Mouse (Mus musculus) heart, adult 9 months (tissue): ENCODE results near the gene Tbx18.
A peak's percentile ranks its signal among the peaks of the same experiment; 100 is the strongest.

Experiments used
- DNase-seq, 2 experiments: peaks; one replicate each; pipeline ENCODE4 v3.0.0; 2022; ENCODE audit warnings: low spot score in 2 of 2

Gene Tbx18

DNA sequence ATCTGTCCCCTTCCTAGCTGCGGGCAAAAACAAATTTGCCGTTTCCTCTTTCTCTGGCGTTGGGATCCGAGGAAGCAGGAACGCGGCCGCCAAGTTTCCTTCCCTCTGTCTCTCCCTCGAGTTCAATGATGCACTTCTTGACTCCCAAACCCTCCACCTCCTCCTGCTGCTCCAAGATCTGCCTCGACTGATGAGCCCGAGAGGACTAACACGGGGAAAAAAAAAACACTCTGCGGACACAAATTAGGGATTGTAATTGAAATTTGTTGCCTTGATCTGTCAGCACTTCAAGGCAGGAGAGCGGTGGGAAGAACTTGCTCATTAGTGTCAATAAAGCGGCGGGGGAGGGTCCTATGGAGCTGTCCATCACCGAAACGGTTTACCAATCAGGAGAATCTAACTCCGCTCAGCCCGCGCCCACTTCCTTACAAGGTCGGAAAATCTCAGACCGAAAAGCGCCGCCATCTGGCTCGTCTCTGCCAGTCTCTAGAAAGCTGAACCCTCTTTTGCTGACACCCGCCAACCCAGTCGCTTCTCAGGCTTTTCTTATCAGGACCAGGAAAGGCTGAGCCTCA, at the start of gene Tbx18:
Tbx18 (minus strand) TSS at position 300 of the 575 bp plus-strand sequence.
- DNase-seq = peak; percentile 84 to 90

DNA sequence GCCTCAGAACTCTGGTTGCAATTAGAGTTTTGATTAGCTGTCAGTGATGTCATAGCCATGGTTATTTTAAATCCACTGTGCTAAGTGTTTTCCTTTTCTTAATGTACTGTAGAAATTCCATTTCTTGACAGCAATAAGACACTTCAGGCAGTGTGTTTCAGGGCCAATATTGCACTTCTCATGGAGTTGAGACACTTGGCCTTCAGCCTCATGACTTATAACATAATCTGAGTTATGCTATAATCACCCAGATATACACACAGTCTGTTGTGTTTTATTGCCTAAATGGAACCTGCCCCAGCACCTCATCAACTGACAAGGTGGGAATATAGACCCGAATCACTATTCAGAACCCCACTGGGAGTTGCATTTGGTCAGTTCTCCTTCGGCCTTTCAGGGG, 42.9 kb upstream of the Tbx18 start:
- DNase-seq = no peak

DNA sequence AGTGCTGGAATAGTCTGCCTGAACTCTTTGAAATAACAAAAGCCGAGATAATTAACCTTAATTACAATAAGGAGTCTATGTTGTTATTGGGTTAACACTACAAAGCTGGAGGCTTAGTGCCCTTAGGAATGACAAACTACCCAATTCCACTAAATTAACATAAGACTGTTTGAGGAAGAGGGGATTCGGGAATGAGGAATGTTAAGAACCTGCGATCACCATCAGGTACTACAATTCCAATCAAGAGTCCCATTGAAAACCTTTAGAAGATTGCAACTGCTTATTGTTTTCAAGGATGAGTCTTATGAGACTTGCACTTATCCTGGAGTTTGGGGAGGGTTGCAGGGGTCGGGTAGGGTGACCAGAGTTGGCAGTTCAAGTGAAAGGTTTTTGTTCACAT, 24.6 kb upstream of the Tbx18 start:
- no peak for DNase-seq

DNA sequence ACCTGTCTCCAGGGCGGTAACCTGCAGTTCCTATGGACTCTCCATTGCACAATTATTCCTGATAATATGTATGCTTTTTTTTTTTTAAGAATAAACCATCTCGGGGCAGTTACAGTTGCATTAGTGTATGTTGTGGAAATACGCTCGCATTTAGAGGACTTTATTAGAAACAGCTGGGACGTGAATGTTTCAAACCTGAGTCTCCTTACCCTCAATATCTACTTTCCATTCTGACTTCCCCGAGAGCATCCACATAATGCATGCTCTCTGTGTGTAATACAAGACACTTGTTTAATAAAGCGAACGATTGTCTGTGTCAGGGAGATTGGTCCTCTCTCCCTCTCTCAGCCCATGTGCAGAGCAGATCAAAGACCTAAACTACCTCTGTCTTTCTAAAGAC, 10.5 kb upstream of the Tbx18 start:
- DNase-seq = no peak

DNA sequence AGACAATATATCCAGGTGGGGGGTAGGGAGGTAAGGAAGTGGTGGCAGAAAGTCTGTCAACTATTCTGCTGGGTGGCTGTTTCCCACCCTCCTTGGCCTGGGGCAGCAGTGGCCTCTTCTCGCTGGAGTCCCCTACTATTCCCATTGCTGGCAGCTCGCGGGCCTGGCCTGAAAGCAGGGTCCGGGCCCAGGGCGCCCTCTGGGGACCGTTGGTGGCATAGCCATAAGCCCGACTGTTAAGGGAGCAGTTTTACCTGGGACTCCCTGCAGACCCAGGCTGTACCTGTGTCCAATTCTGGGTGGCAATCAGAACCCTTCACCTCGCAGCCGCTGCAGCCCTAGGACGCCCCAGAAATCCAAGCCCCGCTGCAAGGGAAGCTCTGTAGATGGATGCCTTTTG, 9.6 kb upstream of the Tbx18 start:
- DNase-seq = peak; percentile 38 to 50

DNA sequence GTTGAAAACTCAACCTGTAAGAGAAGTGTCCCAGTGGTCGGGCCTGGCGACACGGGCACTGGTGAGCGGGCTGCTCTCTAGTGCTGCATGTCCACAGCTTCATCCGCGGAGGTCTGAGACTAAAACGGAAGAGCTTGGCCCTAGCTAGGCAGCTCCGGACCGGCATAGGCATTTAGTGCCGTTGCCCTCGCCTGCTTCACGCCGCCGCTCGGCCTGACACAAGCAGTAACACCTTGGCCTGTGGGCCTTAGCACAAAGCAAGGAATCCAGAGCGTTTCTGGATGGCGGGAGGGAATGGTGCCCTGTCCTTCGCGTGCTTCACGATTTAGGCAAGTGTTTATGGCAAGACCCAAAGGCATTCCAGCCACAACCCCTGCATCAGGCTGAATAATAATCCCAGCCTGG, 9.2 kb upstream of the Tbx18 start:
- no peak for DNase-seq

DNA sequence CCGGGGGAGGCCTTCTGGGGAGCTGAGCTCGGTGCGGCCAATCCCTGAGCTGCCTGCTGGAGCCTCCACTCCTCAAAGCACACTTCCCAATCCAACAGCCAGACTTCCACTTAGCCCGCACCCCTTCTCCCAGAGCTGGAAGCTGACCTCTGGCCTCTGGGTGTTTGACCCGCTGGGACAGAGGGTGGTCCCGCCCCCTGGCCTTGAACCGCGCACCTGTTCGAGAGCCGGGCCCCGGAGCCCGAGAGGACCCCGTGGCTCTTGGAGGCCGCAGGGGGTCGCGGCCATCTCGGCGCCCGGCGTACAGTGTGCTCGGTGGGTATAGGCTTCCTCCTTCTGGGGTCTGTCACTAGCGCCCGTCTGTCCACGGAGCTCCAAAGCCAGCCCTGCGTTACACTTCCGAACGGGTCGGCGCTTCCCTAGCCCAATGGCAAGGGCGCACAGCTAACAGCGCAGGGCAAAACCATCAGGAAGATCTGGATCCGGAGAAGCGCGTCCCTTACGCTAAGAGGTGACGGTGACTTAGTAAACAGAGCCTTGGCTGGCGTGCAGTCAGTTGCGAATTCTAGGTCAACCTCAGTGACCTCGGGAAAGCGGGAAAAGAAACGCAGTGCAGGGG, 8.6 kb upstream of the Tbx18 start:
- no peak for DNase-seq

DNA sequence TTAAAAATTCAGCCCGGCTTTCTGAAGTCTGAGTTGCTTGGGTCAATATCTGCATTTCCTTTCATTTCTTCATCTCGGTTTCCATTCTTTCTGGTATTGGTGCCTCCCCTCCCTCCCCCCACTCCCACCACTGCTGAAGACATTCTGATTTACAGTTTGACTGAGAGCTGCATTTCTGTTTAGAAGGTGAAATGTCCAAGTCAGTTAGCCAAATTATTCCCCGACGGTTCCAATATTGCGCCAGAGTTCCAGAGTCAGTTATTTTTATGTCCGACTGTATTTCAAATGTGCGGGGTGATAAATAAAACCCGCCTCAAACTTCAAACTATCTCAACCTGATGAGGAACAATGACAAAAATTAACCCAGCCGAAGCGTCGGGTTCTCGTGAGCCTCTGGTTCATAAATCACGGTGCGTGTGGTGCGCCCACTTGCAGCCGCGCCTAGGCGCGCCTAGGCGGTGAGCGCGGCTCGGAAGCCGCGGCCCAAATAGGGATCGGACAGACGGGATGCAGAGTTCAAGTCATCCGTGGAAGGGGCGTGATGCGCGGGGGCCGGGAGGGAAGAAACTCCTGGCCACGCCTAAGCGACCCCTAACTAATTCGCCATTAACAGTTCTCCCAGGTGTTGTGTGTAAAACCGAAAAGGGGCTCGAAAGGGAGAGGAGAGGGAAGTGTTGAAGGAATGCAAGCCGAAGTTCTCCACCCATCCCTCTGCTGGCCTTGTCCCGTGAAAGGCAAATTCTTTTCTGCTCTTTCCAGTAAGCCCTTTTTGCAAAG, 7.9 kb upstream of the Tbx18 start:
- DNase-seq = no peak

DNA sequence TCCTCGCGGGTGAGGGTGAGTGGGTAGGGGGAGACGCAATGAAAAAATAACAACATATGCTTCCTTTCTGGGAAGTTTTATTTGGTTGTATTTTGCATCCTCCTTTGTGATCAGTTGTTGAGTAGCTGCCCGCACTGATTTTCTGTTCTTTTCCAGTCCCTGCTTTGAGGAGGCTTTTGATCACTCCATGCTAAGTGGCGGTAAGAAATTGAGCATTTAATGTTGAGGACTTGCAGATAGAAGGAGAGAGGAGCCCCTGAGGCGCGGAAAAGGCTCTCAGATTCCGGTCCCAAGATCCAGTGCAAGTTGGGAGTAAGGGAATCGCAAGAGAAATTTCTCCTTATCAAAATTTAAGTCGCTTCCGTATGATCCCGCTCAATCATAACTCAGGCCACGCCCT, 7.1 kb upstream of the Tbx18 start:
- DNase-seq = no peak

DNA sequence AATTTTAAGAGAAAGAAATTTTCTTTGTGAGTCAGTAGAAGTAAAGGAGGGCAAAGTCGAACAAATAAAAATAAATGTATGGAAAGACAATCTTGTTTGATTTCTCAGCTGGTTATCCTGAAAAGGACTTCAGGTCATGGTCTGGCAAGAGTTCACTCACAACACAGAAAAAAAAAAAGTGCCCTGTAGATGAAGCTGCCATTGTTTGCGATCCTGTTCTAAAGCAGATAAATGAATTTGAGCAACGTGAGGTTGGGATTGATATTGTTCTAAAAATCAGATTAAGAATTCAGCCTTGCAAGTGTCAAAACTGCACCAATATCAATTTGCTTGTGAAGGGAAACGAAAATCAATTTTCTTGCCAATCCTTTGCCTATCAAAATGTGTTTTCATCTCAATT, 6.2 kb upstream of the Tbx18 start:
- DNase-seq = no peak

DNA sequence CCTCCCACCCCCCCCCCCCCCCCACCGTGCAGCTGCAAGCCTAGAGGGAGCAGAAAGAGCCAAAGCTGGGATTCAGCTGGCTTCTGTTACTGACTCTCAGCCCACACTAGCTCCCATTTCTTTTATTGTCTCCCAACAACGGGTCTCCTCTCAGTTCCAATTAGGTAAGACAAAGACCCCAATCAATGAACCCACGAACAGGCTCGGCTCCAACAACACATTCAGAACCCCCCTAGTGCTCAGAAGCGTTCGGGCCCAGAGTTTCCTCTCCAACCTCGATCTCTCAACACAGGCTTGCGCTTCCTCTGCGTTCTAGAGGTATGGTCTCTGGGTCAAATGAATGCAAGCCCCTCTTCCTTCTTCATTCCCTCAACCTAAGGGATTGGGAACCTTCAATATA, 4.0 kb upstream of the Tbx18 start:
- no peak for DNase-seq

DNA sequence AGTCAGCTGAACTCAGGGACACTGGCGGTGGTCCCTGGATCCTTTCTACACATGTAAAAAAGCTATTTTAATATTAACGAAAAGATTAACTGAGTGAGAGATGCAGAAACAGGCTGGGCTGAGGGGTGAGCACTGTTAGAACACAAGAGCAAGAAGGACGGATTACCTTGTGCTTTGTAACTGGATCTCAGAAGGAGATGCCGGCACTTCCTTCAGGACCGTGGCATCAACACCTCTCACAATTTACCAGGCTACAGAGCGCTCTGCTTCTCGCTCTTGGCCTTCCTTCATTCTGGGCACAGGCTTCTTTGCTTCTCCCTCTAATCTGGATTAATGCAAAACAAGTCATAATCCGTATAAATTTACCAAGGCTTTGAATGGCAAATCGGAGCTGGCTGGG, 3.6 kb upstream of the Tbx18 start:
- no peak for DNase-seq

DNA sequence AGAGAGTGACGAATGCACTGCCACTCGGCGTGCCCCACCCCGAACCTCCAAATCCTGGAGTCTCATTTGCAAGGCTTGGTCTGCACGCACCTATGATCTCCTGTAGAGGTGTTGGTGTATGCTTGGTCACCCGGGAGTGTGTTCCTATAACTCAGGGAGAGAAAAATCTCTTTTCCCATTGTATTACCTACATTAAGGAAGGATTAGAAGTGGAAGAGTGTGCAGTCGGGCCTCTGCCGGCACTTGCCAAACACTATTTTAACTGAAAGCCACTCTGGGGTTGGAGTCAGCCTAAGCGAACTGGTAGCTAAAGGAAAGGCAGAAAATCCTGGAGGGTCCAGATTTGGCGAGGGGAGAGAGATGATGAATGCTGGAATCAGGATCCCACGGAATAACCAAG, 2.7 kb upstream of the Tbx18 start:
- DNase-seq = no peak

DNA sequence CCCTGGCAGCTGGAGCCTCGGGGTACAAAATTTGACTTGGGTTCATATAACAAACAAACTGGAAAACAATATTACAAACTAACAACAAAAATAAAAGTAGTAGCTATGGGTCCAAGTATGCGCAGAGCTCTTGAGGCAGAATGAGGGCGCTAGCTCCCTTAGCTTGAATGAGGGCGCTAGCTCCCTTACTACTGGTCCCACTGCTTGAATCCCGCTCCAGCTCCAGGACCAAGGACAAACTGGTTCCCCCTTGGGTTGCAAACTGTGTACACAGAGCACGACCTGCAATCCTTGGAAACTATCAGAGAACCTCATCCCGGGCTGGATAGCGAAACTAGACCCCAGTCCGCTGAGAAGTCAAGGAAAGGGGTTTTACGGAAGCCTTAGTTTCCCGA, 2.2 kb upstream of the Tbx18 start:
- no peak for DNase-seq

DNA sequence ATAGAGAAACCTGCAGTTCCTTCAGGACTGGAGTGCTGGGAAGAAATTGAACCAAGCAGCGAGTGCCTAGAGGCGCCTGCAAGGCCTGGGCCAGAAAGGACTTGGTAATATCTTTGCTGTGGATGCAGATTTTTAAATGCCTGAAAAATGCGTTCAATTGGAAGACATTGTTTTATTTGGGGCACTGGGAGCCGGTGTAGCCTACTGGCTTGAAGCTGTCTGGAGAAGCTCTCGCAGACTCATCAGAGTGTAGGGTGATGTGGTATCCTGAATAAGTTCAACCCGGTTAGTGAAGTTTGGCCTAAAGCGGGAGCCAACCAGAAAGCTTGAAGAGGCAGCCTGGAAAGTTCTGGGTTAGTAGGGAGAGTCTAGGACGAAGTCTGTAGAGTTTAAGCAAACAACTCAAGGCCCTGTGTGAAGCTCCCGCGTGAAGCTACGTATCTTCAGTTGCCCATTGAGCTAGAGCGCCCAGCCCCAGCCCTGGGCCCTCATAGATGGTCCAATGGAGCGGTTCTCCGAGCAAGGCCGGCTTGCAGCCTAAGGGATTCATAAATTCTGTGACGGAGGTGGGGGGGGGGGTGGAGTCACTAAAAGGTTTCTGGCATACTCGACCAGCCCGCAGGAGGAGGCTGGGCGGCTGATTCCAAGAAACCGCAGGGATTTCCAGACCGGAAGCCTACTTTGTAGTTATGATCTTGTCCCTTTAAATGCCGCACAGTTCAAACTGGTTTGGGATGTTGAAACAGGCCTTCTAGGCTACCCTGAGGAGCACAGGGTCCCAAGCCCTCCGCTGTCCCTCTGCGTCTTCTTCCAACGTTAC, 1.6 kb upstream of the Tbx18 start:
- peak in 1 of 2 experiments; percentile 35 for DNase-seq

DNA sequence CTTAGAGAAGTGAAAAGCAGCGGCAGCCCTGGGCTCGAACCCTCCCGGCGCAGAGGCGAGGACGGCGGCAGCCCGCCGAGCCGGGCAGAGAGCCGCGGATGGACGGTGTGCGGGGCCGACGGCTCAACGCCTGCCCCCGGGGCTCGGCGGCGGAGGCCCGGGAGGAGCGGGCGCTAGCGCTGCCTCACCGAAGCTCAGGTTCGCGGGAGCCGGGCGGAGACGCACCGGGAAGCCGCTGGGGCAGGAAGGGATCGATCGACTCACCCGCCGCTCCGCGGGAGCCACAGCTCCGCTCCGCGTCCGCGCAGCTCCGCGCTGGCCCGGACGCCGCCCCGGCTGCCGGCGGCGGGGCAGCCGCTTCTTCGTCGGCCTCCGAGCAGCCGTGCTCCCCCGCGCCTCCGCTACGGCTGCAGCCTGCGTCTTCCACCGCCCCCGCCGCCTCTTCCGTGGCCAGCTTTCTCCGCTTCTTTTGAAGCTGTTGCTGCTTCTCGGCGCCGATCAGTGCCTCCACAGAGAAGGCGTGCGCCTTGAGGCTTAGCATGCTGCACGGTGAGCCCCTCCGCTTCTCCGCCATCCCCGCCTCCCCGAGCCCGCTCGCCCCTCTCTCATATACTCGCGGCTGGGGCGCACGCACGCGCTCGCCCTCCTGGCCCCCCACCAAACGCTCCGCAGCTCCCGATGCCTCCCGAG, 644 bp downstream of the Tbx18 start:
- no peak for DNase-seq

DNA sequence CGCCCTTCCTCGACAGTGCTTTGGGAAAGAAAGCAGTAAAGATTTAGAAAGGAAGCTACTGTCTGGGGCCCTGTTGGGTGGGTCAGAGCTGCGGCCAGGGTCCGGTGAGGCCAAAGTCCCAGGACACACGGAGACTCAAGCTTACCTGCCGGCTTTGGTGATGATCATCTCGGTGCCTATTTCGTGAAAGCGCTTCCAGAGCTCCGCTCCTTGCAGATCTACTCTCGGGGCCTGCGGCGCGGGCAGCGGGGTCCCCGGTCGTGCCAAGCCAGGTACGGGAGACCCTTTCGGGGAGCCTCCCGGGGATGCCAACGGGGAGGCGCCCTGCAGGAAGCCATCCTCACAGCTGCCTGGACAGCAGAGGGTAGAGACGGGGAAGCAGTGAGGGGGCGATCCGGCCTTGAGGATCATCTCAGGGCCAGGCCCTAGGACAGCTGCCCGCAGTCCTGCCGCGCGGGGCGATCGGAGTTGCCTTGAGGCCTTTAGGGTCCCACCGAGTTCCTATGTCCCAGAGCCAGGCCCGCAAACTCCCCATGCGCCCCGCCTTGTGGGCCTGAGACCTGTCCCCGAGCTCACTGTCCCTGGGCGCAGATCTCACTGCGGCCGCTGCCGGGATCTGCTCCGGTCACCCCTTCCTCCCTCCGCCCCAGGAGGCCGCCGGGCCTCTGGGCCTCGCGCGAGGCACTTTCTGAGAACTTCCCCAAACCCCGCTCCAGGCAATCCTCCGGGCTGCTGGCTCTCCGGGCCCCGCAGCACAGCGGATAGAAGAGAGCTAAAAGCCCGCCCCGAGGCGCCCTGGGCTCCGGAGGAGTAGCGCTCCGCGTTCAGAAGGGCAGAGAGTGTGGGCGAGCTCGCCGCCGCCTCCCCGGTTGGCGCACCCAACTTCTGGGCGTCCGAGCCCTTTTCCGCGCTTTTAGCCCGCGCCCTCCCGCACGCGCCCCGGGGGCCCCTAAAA, 1.5 kb downstream of the Tbx18 start:
- DNase-seq = peak in 1 of 2 experiments; percentile 29

DNA sequence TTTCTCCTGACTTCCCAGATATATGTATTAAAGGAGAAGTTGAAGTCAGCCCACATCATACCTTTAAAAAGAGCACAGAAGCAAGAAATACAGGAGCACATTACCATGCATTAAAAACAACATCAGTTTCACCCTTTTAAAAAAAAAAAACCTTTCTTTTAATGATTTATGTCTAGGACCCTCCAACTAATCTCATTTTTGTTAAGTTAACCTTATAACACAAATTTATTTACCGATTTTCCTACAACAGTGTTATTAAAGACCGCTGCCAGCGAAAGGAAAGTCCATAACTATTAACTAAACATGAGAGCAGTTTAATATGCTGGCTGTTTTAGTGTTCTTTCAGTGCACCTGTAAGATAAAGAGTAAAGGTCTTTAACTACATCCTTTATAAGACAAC, 3.0 kb downstream of the Tbx18 start:
- no peak for DNase-seq

DNA sequence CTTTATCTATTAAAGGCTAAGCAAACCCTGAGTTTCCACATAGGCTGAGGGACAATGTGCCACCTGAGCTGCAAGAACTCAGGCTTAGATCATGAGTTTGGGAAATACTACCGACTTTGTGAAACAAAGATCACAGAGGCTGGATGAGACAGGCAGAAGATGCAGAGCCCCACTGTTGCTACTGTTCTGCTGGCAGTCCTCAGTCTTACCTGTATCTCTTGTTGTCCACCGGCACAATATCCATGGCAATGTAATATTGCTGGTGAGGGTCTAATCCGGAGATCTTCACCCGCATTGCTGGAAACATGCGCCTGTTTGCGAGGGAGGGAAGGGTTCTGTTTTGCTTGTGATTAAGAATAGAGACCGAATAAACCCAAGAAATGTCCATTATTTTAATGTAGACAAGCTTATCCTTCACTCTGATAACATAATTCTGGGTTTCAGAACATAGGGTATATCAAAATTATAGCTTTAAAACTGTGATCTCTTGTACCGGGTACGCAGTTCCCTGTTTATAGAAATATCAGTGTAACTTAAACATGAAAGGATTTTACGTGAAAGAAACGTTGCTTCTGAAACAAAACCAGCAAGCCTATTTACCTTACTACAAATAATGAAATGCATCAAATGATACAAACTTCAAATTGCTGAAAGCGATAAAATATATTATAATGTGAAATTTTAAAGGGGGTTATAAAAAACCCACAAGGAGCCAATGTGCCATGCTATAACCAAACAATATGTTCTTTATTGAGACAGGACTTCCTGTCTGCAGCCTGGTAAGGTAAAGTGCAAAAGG, 3.7 kb downstream of the Tbx18 start:
- DNase-seq = no peak

DNA sequence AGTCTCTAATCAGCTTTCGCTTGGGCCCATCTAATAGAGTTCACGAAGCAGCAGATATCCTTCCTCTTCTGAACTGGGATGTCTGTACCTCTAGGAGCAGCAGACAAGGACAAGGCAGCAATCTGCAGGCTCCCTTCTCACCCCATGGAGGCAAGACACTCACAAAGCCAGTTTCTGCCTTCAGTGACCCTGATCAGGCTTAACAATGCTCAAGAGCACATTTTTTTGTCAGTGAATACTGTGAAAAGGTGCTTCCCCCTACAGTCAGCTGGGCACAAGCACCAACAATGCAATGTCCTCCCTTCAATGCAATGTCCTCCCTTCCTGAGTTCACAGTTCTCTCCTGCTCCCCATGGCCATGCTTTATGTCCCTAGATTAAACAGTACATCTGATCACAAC, 9.3 kb downstream of the Tbx18 start:
- no peak for DNase-seq
